Mouse (Mus musculus) limb, embryonic 11.5 days (tissue): ENCODE data around the gene Foxf1. TPM values are rescaled to one million over a fixed set of nuclear protein-coding genes. Genes with fewer than 3 reads are reported as not detected.

ENCODE experiments used
- ATAC-seq: fragments of 200-750 bp; cut with Nextera tagmentation; 2 replicates; pipeline ENCODE4 v1.8.0; 2017; ENCODE audit warnings: low read depth; ENCODE audit not compliant: insufficient number of reproducible peaks, low FRiP score, low TSS enrichment
- DNase-seq: peaks from one replicate; pipeline ENCODE4 v3.0.0-alpha.2; 2015; ENCODE audit warnings: low spot score
- H3K27ac ChIP-seq: fragments of 300-500 bp; sonication (generic); replicated peaks from 2 replicates; pipeline ENCODE4 v1.5.1; 2014; ENCODE audit warnings: low read depth, mild to moderate bottlenecking, low read length
- H3K27me3 ChIP-seq: fragments of 300-500 bp; sonication (generic); 2 replicates; pipeline ENCODE4 v1.6.1; 2014; ENCODE audit warnings: mild to moderate bottlenecking, low read length, mixed read lengths; ENCODE audit not compliant: control insufficient read depth, insufficient read depth
- H3K36me3 ChIP-seq: fragments of 300-500 bp; sonication (generic); 2 replicates; pipeline ENCODE4 v1.6.1; 2014; ENCODE audit warnings: mild to moderate bottlenecking, low read length, moderate library complexity, mixed read lengths; ENCODE audit not compliant: control insufficient read depth, insufficient read depth
- H3K4me1 ChIP-seq: fragments of 300-500 bp; sonication (generic); 2 replicates; pipeline ENCODE4 v1.6.1; 2014; ENCODE audit warnings: low read length, mixed read lengths; ENCODE audit not compliant: control insufficient read depth, insufficient read depth
- H3K4me2 ChIP-seq: fragments of 300-500 bp; sonication (generic); 2 replicates; pipeline ENCODE4 v1.6.1; 2014; ENCODE audit warnings: low read depth, mild to moderate bottlenecking, moderate library complexity; ENCODE audit not compliant: severe bottlenecking
- H3K4me3 ChIP-seq: fragments of 300-500 bp; sonication (generic); 2 replicates; pipeline ENCODE4 v1.5.1; 2014; ENCODE audit warnings: low read depth, low read length
- H3K9ac ChIP-seq: fragments of 300-500 bp; sonication (generic); 2 replicates; pipeline ENCODE4 v1.6.1; 2014; ENCODE audit warnings: mild to moderate bottlenecking, low read length
- H3K9me3 ChIP-seq: fragments of 300-500 bp; sonication (generic); 2 replicates; pipeline ENCODE4 v1.6.1; 2016; ENCODE audit warnings: low read length; ENCODE audit not compliant: control insufficient read depth
- WGBS: fragments of 180-500 bp; shearing (Covaris S2); extraction: QIAGEN DNeasy Blood & Tissue Kit; methylation state at CpG from one replicate; pipeline ENCODE4 v1.1.7; 2014; 5-methylcytosine and 5-hydroxymethylcytosine counted together
- polyA plus RNA-seq: library from polyadenylated mRNA; unstranded; fragments of >200 nt; fragmentation: Nextera tagmentation; extraction: Ambion mirVana; gene quantifications from 2 replicates; pipeline ENCODE4 v1.2.1, GENCODE M21; 2014

The Foxf1 gene
- polyA plus RNA-seq, 1 experiment from 2014 or later: 0.27 TPM

DNA sequence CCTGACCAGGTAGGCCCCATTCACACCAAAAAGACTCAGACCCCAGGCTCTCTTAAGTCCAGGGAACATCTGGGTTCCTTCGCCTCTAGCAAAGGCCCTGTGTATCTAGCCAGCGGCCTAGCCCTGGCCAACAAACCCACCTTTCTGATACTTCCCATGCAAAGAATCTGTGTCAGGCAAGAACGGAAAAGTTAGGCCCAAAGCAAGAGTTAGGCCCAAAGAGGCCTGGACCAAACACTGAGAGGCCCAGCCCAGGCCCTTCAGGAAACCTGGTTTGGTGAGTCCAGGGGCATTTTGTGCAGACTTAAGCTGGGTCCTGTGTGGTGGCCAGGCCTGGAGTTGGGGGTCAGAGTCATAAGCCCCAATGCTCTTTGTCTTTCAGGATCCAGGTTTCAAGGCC is 1.4 kb downstream of the Foxf1 start:
- WGBS: 31% methylated on average over 3 of the region's 3 CpGs
- Histone ChIP-seq H3K27ac (no peak overlapping the region), H3K9ac (no peak overlapping the region), H3K27me3 (peaks cover 96% of the 10 kb centered on the region), H3K4me1 (peaks cover 22% of the 10 kb centered on the region), H3K36me3 (no peaks in the 10 kb centered on the region), H3K9me3 (no peaks in the 10 kb centered on the region), H3K4me2 (no peak overlapping the region), H3K4me3 (no peak overlapping the region)
- DNase-seq: no peak
- ATAC-seq: no peak

- Histone ChIP-seq H3K27me3 (peaks cover 96% of the 10 kb centered on the region), H3K9me3 (no peaks in the 10 kb centered on the region), H3K9ac (no peak overlapping the region), H3K4me2 (no peak overlapping the region), H3K4me3 (no peak overlapping the region), H3K27ac (no peak overlapping the region), H3K36me3 (no peaks in the 10 kb centered on the region), H3K4me1 (peaks cover 18% of the 10 kb centered on the region)
- no peak for ATAC-seq
- WGBS: 8% methylated on average over 19 of the region's 19 CpGs
- peak; percentile 44 for DNase-seq
Observed at GRCm38 (mm10) chr8:121086004-121086900, 2.1 kb downstream of the Foxf1 start.

DNA sequence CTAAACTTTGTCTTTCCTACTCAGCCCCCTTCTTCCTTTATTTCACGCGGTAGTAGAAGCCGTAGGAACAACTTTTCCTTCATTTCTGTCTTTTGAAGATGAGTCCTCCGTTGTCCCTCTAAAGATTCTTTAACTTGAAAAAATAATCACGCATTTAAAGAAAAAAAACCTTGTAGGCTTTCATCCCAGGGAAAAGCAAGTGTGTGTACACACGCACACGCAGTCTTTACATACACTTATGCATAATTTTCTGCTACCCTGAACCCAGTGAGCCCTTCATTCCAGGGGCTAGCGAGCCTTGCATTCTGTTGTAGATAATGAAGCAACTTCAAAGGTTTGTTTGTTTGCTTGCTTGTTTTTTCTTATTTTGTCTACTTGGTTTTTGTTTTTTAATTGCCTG is 4.1 kb downstream of the Foxf1 start:
- Histone ChIP-seq H3K4me2 (no peak overlapping the region), H3K27ac (no peak overlapping the region), H3K4me1 (peaks cover 9% of the 10 kb centered on the region), H3K9me3 (no peaks in the 10 kb centered on the region), H3K9ac (no peak overlapping the region), H3K27me3 (peaks cover 96% of the 10 kb centered on the region), H3K4me3 (no peak overlapping the region), H3K36me3 (no peaks in the 10 kb centered on the region)
- ATAC-seq (no peak), DNase-seq (peak; percentile 40)
- WGBS: 4% methylated on average over 8 of the region's 8 CpGs

GRCm38 (mm10) chr8:121088871-121089630 is 4.9 kb downstream of the Foxf1 start:
- peaks cover 88% of the 10 kb centered on the region for H3K27me3 ChIP-seq
- no peak overlapping the region for H3K9ac ChIP-seq
- WGBS: 2% methylated on average over 40 of the region's 40 CpGs
- peak; percentile 58 for DNase-seq
- no peak overlapping the region for H3K4me2 ChIP-seq
- H3K36me3 ChIP-seq: no peaks in the 10 kb centered on the region
- no peak overlapping the region for H3K27ac ChIP-seq
- no peak for ATAC-seq
- no peak overlapping the region for H3K4me3 ChIP-seq
- 0 out of 2 replicates have a peak, but pooled peaks cover 7% of the 10 kb centered on the region for H3K4me1 ChIP-seq
- no peaks in the 10 kb centered on the region for H3K9me3 ChIP-seq

GRCm38 (mm10) chr8:121089631-121090380 is 5.6 kb downstream of the Foxf1 start:
- Histone ChIP-seq H3K4me3 (no peak overlapping the region), H3K36me3 (no peaks in the 10 kb centered on the region), H3K9ac (no peak overlapping the region), H3K4me1 (0 out of 2 replicates have a peak, but pooled peaks cover 2% of the 10 kb centered on the region), H3K27ac (no peak overlapping the region), H3K9me3 (no peaks in the 10 kb centered on the region), H3K27me3 (peaks cover 82% of the 10 kb centered on the region), H3K4me2 (no peak overlapping the region)
- 8% methylated on average over 32 of the region's 32 CpGs for WGBS
- ATAC-seq: no peak
- peak; percentile 41 for DNase-seq

DNA sequence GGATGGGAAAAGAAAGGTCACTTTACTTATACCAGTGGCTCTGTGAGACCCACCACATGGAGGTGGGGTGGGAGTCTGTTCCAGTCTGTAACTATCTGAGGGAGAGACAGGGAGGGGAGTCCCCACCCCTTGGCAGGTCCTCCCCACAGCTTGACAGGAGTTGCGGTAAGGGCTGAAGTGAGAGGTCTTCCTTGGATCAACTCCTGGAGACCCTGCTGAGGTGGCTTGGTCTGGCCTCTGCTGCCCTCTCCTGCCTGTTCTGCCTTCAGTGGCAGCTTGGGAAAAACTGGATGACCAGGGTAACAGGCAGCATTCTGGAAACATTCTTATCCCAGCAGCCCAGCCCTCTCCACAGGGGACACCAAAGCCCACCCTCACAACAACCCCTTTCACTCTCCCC is 6.5 kb downstream of the Foxf1 start:
- H3K4me2 ChIP-seq: no peak overlapping the region
- no peaks in the 10 kb centered on the region for H3K36me3 ChIP-seq
- no peak overlapping the region for H3K9ac ChIP-seq
- H3K27me3 ChIP-seq: peaks cover 73% of the 10 kb centered on the region
- ATAC-seq (no peak), DNase-seq (peak; percentile 66)
- no peak overlapping the region for H3K27ac ChIP-seq
- no peaks in the 10 kb centered on the region for H3K9me3 ChIP-seq
- no peak overlapping the region for H3K4me3 ChIP-seq
- H3K4me1 ChIP-seq: 0 out of 2 replicates have a peak, but pooled peaks cover 2% of the 10 kb centered on the region
- 0% methylated on average over 1 of the region's 1 CpGs for WGBS

- no peak for ATAC-seq
- WGBS: 24% methylated on average over 6 of the region's 6 CpGs
- H3K4me2 ChIP-seq: no peak overlapping the region
- no peak overlapping the region for H3K27ac ChIP-seq
- H3K27me3 ChIP-seq: peaks cover 59% of the 10 kb centered on the region
- H3K4me1 ChIP-seq: 0 out of 2 replicates have a peak, but pooled peaks cover 2% of the 10 kb centered on the region
- H3K4me3 ChIP-seq: no peak overlapping the region
- H3K9ac ChIP-seq: no peak overlapping the region
- peaks cover 2% of the 10 kb centered on the region; the same call in 1 of the 2 replicates for H3K36me3 ChIP-seq
- DNase-seq: peak; percentile 28
- no peaks in the 10 kb centered on the region for H3K9me3 ChIP-seq
Observed at GRCm38 (mm10) chr8:121092141-121092540, 8.0 kb downstream of the Foxf1 start.

GRCm38 (mm10) chr8:121092627-121093026 is 8.4 kb downstream of the Foxf1 start:
- ATAC-seq: no peak; the same call in 1 of the 2 replicates
- H3K4me2 ChIP-seq: no peak overlapping the region
- H3K36me3 ChIP-seq: peaks cover 6% of the 10 kb centered on the region
- H3K9ac ChIP-seq: no peak overlapping the region
- H3K9me3 ChIP-seq: no peaks in the 10 kb centered on the region
- H3K4me3 ChIP-seq: no peak overlapping the region
- 3% methylated on average over 16 of the region's 16 CpGs for WGBS
- H3K4me1 ChIP-seq: 0 out of 2 replicates have a peak, but pooled peaks cover 2% of the 10 kb centered on the region
- DNase-seq: peak; percentile 97
- H3K27ac ChIP-seq: no peak overlapping the region
- H3K27me3 ChIP-seq: peaks cover 55% of the 10 kb centered on the region
